Mouse (Mus musculus): ENCODE measurements around the gene Krt83. TPM values are rescaled to one million over a fixed set of nuclear protein-coding genes. Genes with fewer than 3 reads are reported as not detected.
"Not testable (repeated sequence)": the region's sequence is repeated elsewhere in the genome, so short reads cannot be mapped to it uniquely, and the experiment has no call there.

The Krt83 gene
- not detected for total RNA-seq (2021)

DNA sequence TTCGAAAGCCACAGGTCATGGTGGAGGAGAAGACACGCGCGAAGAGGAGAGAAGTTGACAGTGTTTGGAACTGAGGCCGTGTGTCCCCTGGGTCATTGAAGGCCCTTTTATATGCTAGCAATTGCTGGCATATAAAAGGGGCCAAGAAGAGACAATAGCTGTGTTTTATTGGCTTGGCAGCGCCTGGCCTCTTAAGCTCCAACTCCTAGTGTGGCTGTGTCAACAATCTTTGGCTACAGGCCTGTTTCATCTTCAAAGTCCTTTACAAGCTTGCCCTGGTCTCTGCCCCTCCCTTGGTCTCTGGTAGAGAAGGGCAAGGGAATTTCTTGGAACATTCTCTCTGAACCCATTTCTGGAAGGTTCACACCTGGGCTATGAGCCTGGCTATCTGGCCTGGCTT is at the start of gene Krt83:
Krt83 (minus strand) TSS at position 82 of the 400 bp plus-strand sequence.
- intact Hi-C loops (cut with DNase I), result no loop called here
- no peak for DNase-seq (ENCODE audit: extremely low spot score in 1 of 2, low spot score in 2 of 2)

GRCm38 (mm10) chr15:101538580-101538900 is 47.2 kb upstream of the Krt83 start:
- DNase-seq (ENCODE audit: extremely low spot score in 1 of 2, low spot score in 2 of 2), result no peak
- intact Hi-C loops (cut with DNase I), result no loop called here

DNA sequence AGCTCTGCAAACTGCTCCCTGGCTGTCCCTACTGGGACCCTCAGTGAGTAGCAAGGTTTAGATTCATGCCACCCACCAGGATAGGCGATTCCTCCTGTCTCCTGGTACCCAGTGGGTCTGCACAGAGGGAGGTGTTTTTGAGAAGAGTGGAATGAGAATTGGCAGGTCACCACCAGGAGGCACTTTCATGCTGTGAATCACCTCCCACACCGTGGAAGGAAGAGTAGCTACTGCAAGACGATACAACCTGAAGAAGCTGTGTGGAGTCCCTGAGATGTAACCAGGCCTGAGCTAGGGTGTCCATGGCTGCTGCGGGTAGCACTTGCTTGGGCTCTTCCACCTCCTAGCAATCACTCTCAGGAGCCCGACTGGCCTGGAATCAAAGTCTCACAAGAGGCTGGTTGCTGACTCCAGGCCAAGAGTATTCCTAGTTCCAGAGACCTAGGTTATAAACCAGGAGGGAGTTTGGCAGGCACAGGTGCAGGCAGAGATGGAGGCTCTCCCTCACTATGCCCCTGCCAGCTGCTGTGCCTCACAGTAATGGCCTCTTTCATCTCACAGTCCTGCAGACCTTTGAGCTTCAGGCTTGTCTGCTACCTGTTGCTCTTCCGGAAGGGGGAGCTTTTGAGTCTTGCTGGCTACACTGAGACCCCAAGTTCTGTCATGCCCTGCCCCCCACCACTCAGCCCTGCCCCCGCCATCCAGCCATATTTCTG is 46.7 kb upstream of the Krt83 start:
- intact Hi-C loops (cut with DNase I), result no loop called here
- no peak for DNase-seq (ENCODE audit: extremely low spot score in 1 of 2, low spot score in 2 of 2)

- no peak for DNase-seq (ENCODE audit: extremely low spot score in 1 of 2, low spot score in 2 of 2)
- intact Hi-C loops (cut with DNase I), result no loop called here
These were observed 44.9 kb upstream of the Krt83 start for GRCm38 (mm10) chr15:101536054-101536850.

DNA sequence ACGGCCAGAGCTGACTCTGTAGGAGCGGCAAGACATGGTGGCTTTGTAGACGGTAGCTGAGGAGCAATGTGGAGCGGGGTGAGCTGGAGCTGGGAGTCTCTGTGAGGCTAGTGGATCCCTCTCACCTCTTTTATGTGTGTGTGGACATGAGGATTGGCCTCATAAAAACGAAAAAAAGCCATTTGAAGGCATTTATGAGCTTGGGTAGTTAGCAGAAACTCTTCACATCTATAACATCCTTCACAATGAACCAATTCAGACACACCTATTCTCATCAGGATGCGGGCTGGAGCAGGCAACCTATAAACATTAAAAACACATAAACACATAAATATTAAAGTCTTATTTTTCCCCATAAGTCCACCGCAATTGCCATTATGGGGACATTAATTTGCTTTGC is 41.4 kb upstream of the Krt83 start, which contains the start of gene Krt84:
Krt84 (minus strand) TSS at position 101 of the 400 bp plus-strand sequence.
- intact Hi-C loops (cut with DNase I), result no loop called here
- DNase-seq (ENCODE audit: extremely low spot score in 1 of 2, low spot score in 2 of 2), result no peak

DNA sequence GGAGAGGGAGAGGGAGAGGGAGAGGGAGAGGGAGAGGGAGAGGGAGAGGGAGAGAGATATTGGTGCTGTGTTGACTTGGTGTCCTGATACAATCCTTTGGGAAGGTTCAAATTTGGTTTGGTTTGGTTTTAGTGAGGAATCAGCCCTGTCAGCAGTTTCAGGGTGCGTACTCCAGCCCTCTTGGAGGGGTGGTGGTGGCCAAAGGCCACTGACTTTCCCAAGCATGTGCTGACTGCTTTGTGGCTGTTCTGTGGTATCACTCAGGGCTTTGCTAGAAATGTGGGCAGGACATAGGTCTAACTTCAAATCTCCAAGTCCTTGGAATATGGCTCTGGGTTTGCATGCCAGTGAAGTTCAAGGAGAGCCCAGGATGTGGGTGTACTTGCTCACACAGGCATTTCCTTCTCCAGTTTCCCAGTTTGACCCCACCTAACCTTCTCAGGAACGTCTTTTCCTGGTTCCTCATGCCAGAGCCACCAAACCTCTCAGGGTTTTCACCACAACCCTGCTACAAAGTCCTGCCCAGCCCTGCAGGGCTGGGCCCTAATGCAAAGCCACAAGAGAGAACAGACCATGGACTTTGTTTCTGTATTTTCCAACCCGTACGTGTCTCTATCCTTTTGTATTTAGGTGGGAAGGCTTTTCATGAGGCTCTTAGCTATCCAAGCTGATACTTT is 31.4 kb upstream of the Krt83 start:
- DNase-seq (ENCODE audit: extremely low spot score in 1 of 2, low spot score in 2 of 2), result no peak
- intact Hi-C loops (cut with DNase I), result loop anchor here (2.0 to 10.0 kb wide), 4 partner anchors 180 to 542 kb away; no protein-coding TSS in a partner anchor

DNA sequence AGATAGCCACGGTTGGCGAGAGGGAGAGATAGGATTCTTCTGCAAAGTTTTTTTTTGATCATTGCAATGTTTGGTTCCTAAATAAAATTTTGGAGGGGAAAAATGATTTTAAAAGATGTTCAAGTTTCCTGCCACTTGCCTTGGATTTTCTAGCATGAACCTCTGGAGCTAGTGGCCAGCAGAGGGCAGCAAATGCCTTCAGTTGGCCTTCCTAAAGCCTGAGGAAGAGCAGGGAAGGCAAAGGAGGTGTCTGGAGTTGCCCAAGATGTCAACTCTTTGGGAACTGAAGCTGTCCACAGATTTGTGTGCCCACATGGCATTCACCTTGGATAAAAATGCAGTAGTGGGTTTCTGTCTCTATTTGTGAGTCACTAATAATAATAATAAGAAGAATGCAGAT is 28.5 kb upstream of the Krt83 start:
- intact Hi-C loops (cut with DNase I), result loop anchor here (2.0 to 10.0 kb wide), 4 partner anchors 182 to 545 kb away; no protein-coding TSS in a partner anchor
- peak; percentile 77 to 82 for DNase-seq (ENCODE audit: extremely low spot score in 1 of 2, low spot score in 2 of 2)

- intact Hi-C loops (cut with DNase I); DNase-seq (ENCODE audit: extremely low spot score in 1 of 2, low spot score in 2 of 2): not testable (repeated sequence)
These were observed 25.8 kb upstream of the Krt83 start, which contains the start of gene Gm49425 for GRCm38 (mm10) chr15:101517161-101517560. Gm49425 (minus strand) TSS chr15:101517261.

GRCm38 (mm10) chr15:101508247-101508646 is 16.9 kb upstream of the Krt83 start:
- intact Hi-C loops (cut with DNase I), result no loop called here
- DNase-seq (ENCODE audit: extremely low spot score in 1 of 2, low spot score in 2 of 2), result no peak

GRCm38 (mm10) chr15:101506896-101507758 is 15.8 kb upstream of the Krt83 start:
- no peak for DNase-seq (ENCODE audit: extremely low spot score in 1 of 2, low spot score in 2 of 2)
- intact Hi-C loops (cut with DNase I), result no loop called here

DNA sequence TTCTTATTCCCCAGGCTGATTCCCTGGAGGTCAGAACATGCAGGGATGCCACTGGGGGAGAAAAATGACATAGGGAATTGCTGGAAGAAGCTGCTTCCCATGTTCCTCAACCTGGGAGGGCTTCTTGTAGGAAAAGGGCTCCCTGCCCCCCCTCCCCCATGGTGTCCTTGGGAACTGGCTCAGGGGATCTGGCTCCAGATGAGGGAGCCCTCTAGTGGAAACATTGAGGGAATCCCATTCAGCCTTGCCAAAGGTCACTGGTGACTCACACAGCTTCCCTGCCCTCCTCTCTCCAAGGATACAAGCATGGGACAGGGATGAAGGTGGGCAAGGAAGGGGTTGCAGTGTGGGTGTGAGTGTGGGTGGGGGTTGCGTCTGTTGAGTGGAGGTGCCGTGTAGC is 5.9 kb upstream of the Krt83 start:
- intact Hi-C loops (cut with DNase I), result no loop called here
- no peak for DNase-seq (ENCODE audit: extremely low spot score in 1 of 2, low spot score in 2 of 2)

DNA sequence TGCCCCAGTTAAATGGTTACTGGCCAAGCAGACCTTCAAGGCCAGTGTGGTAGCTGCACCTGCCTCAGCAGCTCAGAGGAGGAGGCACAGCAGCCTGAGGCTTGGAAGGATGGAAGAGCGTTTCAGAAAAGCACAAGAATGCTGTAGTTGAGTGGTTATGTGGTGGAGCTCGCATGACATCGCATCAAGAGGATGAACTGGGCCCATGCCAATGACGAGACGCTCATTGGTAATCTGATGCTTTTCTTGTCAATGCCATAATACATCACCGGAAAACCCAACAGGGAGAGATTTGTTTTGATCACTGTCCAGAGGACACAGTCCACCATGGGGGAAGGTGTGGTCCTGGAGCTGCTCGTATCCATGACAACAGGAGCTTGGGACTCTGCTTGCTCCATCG is 4.0 kb upstream of the Krt83 start:
- no peak for DNase-seq (ENCODE audit: extremely low spot score in 1 of 2, low spot score in 2 of 2)
- intact Hi-C loops (cut with DNase I), result no loop called here

- no peak for DNase-seq (ENCODE audit: extremely low spot score in 1 of 2, low spot score in 2 of 2)
- intact Hi-C loops (cut with DNase I), result no loop called here
These were observed 2.9 kb upstream of the Krt83 start for GRCm38 (mm10) chr15:101494203-101494602.

DNA sequence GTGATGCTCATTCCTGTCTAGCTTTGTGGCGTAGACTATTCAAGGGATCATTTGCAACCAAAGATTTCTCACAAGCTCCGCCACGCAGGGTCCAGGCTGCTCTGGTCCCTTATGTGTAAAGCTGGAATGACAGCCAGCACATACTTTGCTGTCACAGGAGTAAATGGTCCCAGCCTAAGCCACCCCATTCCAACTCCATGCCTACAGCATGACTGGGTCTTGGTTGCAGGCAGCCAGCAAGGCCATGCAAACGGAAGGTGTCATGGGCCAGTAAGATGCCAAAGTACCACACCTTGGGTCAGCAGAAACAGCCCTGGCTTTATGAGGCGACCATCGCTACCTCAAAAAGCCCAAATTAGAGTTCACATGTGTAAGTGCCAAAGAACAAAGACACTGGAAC is 2.4 kb upstream of the Krt83 start:
- no peak for DNase-seq (ENCODE audit: extremely low spot score in 1 of 2, low spot score in 2 of 2)
- intact Hi-C loops (cut with DNase I), result no loop called here

- DNase-seq (ENCODE audit: extremely low spot score in 1 of 2, low spot score in 2 of 2), result no peak
- intact Hi-C loops (cut with DNase I), result no loop called here
These were observed 1.4 kb upstream of the Krt83 start for GRCm38 (mm10) chr15:101492718-101493117.

DNA sequence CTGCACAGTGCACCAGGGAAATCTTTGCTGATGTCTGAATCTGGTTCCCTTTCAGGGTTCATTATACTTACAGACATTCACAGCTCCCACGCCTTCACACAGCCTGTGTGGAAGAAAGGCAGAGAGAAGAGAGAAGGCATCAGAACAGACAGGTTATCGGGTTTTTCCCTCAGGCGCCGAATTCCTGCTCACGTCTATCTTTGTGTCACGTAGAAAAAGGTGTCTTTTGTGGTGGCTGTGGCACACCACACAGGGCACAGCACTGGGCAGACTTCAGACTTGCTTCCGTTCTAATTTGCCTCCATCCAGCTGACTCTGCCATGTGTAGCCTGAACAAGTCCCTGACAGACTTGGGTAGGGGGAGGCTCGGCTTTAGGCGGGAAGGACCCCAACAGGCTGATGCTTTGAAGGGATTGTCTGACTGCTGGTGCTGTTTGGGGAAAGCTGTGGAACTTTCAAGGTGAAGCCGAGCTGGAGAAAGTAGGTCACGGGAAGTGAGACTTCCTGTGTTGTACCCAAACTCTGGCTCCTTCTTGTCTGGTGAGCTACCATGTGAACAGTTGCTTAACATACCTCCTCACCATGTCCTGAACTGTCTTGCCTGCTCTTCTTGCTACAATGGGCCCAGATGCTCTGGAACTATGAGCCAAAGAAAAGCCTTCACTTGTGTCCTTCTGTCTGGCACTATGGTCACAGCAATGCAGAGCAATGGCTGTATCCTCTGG is 5.2 kb downstream of the Krt83 start:
- intact Hi-C loops (cut with DNase I), result no loop called here
- no peak for DNase-seq (ENCODE audit: extremely low spot score in 1 of 2, low spot score in 2 of 2)

DNA sequence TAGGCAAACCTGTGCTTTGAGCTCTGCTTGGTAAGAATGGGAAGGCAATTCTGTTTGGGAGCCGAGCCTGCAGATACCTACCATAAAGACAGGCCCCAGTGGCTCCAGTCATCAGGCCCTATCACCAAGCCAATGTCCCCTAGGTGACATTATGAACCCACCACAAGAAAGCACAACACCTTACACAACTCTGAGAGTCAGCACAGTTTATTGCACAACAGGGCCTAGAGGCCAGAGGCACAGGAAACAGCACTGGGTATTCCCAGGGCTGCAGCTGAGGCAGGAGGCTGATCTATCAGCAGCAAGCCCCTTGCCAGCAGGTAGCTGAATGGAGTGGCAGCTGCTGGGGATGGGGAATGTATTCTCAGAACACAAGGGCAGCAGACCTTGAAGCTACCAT is 6.4 kb downstream of the Krt83 start:
- no peak for DNase-seq (ENCODE audit: extremely low spot score in 1 of 2, low spot score in 2 of 2)
- intact Hi-C loops (cut with DNase I), result no loop called here

DNA sequence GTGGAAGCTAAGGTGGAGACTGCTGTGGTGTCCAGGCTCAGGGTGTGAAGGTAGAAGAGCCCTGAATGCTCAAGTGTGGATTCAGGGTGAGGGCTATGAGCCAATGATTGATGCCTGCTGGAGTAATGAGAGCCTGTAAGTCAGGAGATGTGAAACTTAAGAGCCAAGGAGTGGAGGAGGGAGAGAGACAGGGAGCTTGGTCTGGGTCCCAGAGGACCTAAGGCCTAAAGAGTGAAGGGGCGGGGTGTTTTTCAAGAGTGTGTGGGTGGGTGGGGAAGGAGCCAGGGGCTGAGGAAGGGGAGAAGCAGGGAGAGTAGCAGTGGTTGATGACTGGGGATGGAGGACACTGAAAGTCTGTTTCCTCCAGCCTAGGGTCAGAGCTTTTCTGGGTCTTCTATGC is 7.7 kb downstream of the Krt83 start:
- intact Hi-C loops (cut with DNase I), result no loop called here
- DNase-seq (ENCODE audit: extremely low spot score in 1 of 2, low spot score in 2 of 2), result no peak
